Mouse (Mus musculus) forebrain, embryonic 15.5 days (tissue): Measurements from ENCODE around the gene Auts2. TPM values are rescaled to one million over a fixed set of nuclear protein-coding genes. Genes with fewer than 3 reads are reported as not detected.
A peak's percentile ranks its signal among the peaks of the same experiment; 100 is the strongest.

Experiments used
- ATAC-seq: fragments of 200-750 bp; cut with Nextera tagmentation; replicated peaks from 2 replicates; pipeline ENCODE4 v1.8.0; 2017; ENCODE audit warnings: mild to moderate bottlenecking, moderate TSS enrichment, moderate library complexity
- H3K27ac ChIP-seq: fragments of 300-500 bp; sonication (generic); replicated peaks from 2 replicates; pipeline ENCODE4 v1.5.1; 2015; ENCODE audit warnings: mild to moderate bottlenecking, inconsistent platforms
- H3K27me3 ChIP-seq: fragments of 300-500 bp; sonication (generic); 2 replicates; pipeline ENCODE4 v1.6.1; 2015; ENCODE audit warnings: inconsistent platforms
- H3K36me3 ChIP-seq: fragments of 300-500 bp; sonication (generic); 2 replicates; pipeline ENCODE4 v1.6.1; 2015; ENCODE audit warnings: mild to moderate bottlenecking, inconsistent platforms
- H3K4me1 ChIP-seq: fragments of 300-500 bp; sonication (generic); 2 replicates; pipeline ENCODE4 v1.6.1; 2015; ENCODE audit warnings: inconsistent platforms
- H3K4me2 ChIP-seq: fragments of 300-500 bp; sonication (generic); replicated peaks from 2 replicates; pipeline ENCODE4 v1.6.1; 2015; ENCODE audit warnings: mild to moderate bottlenecking, inconsistent platforms
- H3K4me3 ChIP-seq: fragments of 300-500 bp; sonication (generic); 2 replicates; pipeline ENCODE4 v1.5.1; 2015; ENCODE audit warnings: mild to moderate bottlenecking, inconsistent platforms
- H3K9ac ChIP-seq: fragments of 300-500 bp; sonication (generic); replicated peaks from 2 replicates; pipeline ENCODE4 v1.6.1; 2015; ENCODE audit warnings: mild to moderate bottlenecking, inconsistent platforms
- H3K9me3 ChIP-seq: fragments of 300-500 bp; sonication (generic); 2 replicates; pipeline ENCODE4 v1.6.1; 2016; ENCODE audit warnings: inconsistent platforms
- WGBS: fragments of 180-500 bp; shearing (Covaris S2); methylation state at CpG from one replicate; pipeline ENCODE4 v1.1.7; 2015; ENCODE audit warnings: mixed read lengths; 5-methylcytosine and 5-hydroxymethylcytosine counted together
- polyA plus RNA-seq: library from polyadenylated mRNA; unstranded; fragments of >200 nt; fragmentation: Nextera tagmentation; extraction: Ambion mirVana; gene quantifications from 2 replicates; pipeline ENCODE4 v1.2.1, GENCODE M21; 2015

The Auts2 gene
- polyA plus RNA-seq, 1 experiment from 2014 or later: 94.3 TPM

DNA sequence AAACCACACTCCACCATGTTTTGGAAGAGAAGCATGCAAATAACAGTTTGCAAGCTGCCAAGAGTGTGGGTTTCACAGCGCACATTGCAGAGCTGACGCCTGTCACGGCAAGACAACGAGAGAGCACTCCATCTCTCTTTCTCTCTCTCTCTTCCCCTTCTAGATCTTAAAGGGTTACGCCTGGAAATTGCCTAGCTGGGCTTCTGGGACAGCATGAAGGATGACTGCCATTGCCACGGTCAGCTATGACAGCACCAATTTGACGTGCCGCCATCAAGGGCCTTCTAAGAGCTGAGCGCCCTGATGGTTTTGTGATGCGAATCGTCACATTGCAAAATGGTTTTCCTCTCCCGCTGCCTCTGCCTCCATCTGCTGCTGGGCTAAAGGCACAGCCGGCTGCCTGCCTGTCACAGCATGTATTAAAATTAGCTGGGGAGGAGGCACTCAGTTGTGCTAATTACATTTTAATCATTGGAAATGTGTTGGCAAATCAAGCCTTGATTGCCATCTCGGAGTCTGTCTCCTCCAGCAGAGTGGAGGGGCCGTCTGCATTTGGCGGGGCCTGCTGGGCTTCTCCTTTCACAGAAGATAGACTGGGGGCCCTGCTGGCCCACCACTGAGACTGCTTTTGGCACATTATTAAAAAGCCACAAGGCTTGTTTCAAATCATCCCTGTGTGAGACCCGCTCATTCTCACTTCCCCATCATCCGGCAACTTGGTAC is 748.6 kb downstream of the Auts2 start:
- peak overlapping the region; percentile 93 for H3K27ac ChIP-seq
- ATAC-seq: peak; percentile 94
- no peaks in the 10 kb centered on the region for H3K27me3 ChIP-seq
- peak overlapping the region; percentile 33 for H3K4me2 ChIP-seq
- 9% methylated on average over 18 of the region's 18 CpGs for WGBS
- H3K9ac ChIP-seq: no peak overlapping the region
- H3K4me1 ChIP-seq: peaks cover 71% of the 10 kb centered on the region
- H3K36me3 ChIP-seq: no peaks in the 10 kb centered on the region
- no peaks in the 10 kb centered on the region for H3K9me3 ChIP-seq
- H3K4me3 ChIP-seq: peak overlapping the region; percentile 13; the same call in 1 of the 2 replicates

DNA sequence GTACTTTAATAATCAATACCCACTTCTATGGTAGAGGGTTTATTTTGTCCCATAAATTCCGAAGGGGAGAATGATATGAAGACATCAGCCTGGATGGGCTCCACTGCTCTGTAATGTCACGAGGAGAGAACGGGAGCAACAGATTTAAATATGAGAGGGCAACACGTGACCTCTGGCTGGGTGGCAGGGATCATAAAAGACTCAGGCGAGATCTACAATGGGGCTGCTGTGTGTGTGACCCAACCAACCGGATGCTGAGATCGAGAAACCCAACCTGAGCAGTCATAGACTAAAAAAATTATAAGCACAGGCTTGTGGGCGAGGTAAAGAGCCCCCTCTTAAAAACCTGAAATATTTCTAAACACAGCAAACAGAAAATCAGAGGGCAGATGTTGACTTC is 753.5 kb downstream of the Auts2 start:
- no peak for ATAC-seq
- Histone ChIP-seq H3K9me3 (no peaks in the 10 kb centered on the region), H3K27me3 (no peaks in the 10 kb centered on the region), H3K27ac (no peak overlapping the region), H3K4me1 (peaks cover 51% of the 10 kb centered on the region), H3K9ac (no peak overlapping the region), H3K4me2 (no peak overlapping the region), H3K36me3 (no peaks in the 10 kb centered on the region), H3K4me3 (no peak overlapping the region)
- WGBS: 75% methylated on average over 8 of the region's 8 CpGs

DNA sequence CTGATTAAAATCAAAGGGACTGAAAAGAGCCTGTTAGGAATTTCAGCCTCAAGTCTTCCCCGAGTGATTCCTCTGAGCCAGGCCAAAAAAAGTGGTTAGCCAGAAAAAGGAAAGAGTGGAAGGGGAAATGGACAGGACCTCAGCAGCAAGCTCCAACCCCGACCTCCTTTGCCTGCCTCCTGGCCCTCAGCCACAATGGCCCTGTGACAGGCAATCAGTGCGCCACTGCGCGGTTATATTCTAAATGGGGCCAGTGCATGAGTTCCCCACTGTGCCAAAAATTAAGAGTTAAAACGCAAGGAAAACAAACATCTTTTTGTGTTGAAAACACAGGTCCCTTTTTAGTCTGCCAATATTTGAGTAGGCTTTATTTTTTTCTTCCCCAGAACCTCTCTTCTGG is 755.1 kb downstream of the Auts2 start:
- 5% methylated on average over 6 of the region's 6 CpGs for WGBS
- ATAC-seq: peak; percentile 70
- no peak overlapping the region for H3K9ac ChIP-seq
- H3K27ac ChIP-seq: peak overlapping the region; percentile 65
- H3K36me3 ChIP-seq: no peaks in the 10 kb centered on the region
- peaks cover 46% of the 10 kb centered on the region for H3K4me1 ChIP-seq
- no peak overlapping the region for H3K4me3 ChIP-seq
- H3K4me2 ChIP-seq: no peak overlapping the region
- no peaks in the 10 kb centered on the region for H3K27me3 ChIP-seq
- no peaks in the 10 kb centered on the region for H3K9me3 ChIP-seq

DNA sequence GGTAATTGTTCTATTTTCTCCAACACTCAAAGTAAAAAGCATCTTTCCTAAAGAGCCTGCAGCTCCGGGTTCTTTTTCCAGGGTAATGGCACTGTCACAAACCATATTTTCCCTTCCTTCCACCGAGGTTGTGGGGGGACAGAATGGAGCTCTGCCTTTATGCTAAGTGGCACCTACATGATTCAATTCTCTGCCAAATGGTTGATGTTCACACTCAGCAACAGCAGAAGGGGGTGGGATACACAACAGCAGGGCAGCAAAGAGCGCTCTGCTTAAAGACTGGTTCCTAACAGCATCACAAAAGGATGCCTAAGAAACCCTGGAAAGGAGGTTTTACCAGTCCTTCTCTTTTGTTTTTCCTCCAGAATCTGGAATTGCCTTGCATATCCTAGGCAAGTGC is 759.9 kb downstream of the Auts2 start:
- no peaks in the 10 kb centered on the region for H3K9me3 ChIP-seq
- no peak for ATAC-seq
- no peak overlapping the region for H3K9ac ChIP-seq
- H3K27ac ChIP-seq: peak overlapping the region; percentile 64
- H3K4me1 ChIP-seq: peaks cover 60% of the 10 kb centered on the region
- no peak overlapping the region for H3K4me3 ChIP-seq
- no peaks in the 10 kb centered on the region for H3K36me3 ChIP-seq
- WGBS: 16% methylated on average over 3 of the region's 3 CpGs
- no peaks in the 10 kb centered on the region for H3K27me3 ChIP-seq
- H3K4me2 ChIP-seq: no peak overlapping the region

DNA sequence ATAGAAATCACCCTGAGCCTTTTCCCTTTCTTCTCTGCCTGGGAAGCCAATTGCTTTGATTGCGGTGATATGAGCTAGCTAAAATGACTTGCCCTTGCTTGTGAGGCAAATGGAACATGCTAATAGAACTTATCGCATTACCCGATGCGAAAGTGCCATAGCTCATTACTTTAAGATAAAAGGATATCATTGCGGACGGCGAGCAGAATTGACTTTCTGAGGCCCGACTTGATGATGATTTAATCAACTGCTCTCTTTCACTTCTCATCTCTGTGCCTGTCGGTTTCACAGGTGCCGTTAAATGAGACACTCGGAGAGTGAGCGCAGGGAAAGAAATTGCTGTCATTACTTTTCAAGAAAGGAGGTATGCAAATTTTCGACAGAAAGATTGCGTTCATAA is 762.1 kb downstream of the Auts2 start:
- peak overlapping the region; percentile 52 for H3K27ac ChIP-seq
- H3K4me1 ChIP-seq: peaks cover 52% of the 10 kb centered on the region

DNA sequence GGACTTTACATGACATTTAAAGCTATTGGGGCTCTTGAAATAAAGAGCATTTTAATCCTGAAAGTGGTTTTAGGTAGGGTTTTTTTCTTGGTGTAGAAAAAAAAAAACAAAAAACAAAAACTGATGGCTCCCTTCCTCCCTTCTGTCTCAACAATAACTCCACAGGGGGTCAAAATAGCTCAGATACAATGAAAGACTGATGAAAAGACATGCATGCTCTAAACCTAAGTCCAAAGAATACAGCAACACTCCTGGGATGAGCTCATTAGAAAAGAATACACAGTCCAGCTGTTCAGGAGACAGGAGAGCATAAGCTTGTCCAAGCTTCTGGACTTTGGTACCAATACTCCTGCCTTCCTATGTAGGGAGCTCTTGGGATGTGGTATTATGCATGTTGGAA is 764.0 kb downstream of the Auts2 start:
- Histone ChIP-seq H3K36me3 (no peaks in the 10 kb centered on the region), H3K4me1 (peaks cover 71% of the 10 kb centered on the region), H3K27ac (no peak overlapping the region)

More for the DNA sequence above, 762.1 kb downstream of the Auts2 start:
- Histone ChIP-seq H3K27me3 (no peaks in the 10 kb centered on the region), H3K9ac (no peak overlapping the region), H3K36me3 (no peaks in the 10 kb centered on the region), H3K4me2 (no peak overlapping the region), H3K4me3 (no peak overlapping the region), H3K9me3 (no peaks in the 10 kb centered on the region)
- ATAC-seq: 0 out of 2 replicates have a peak, but pooled peaks have one; percentile 4
- WGBS: 50% methylated on average over 14 of the region's 14 CpGs

GRCm38 (mm10) chr5:131775672-131776071 is 767.5 kb downstream of the Auts2 start:
- ATAC-seq: no peak; the same call in 1 of the 2 replicates
- Histone ChIP-seq H3K4me2 (no peak overlapping the region), H3K9ac (no peak overlapping the region)

More for the DNA sequence above, 764.0 kb downstream of the Auts2 start:
- Histone ChIP-seq H3K4me2 (no peak overlapping the region), H3K9ac (no peak overlapping the region), H3K9me3 (no peaks in the 10 kb centered on the region), H3K4me3 (no peak overlapping the region), H3K27me3 (no peaks in the 10 kb centered on the region)
- ATAC-seq: no peak

GRCm38 (mm10) chr5:131775222-131775621 is 767.9 kb downstream of the Auts2 start:
- Histone ChIP-seq H3K9ac (no peak overlapping the region), H3K27ac (peak overlapping the region; percentile 64)
- 11% methylated on average over 12 of the region's 12 CpGs for WGBS

More at GRCm38 (mm10) chr5:131775672-131776071, 767.5 kb downstream of the Auts2 start:
- Histone ChIP-seq H3K27ac (peak overlapping the region; percentile 64), H3K9me3 (no peaks in the 10 kb centered on the region), H3K36me3 (no peaks in the 10 kb centered on the region), H3K4me3 (no peak overlapping the region), H3K4me1 (peaks cover 41% of the 10 kb centered on the region), H3K27me3 (no peaks in the 10 kb centered on the region)
- WGBS: 37% methylated on average over 5 of the region's 5 CpGs

GRCm38 (mm10) chr5:131774792-131775191 is 768.4 kb downstream of the Auts2 start:
- Histone ChIP-seq H3K36me3 (no peaks in the 10 kb centered on the region), H3K27ac (peak overlapping the region; percentile 64), H3K4me1 (peaks cover 41% of the 10 kb centered on the region), H3K4me2 (0 out of 2 replicates have a peak overlapping the region, but pooled peaks have one; percentile 9), H3K27me3 (no peaks in the 10 kb centered on the region), H3K9ac (no peak overlapping the region), H3K4me3 (no peak overlapping the region), H3K9me3 (no peaks in the 10 kb centered on the region)
- ATAC-seq: peak; percentile 64
- WGBS: 50% methylated on average over 6 of the region's 6 CpGs

More at GRCm38 (mm10) chr5:131775222-131775621, 767.9 kb downstream of the Auts2 start:
- H3K4me1 ChIP-seq: peaks cover 38% of the 10 kb centered on the region
- H3K4me3 ChIP-seq: no peak overlapping the region
- H3K9me3 ChIP-seq: no peaks in the 10 kb centered on the region
- H3K4me2 ChIP-seq: 0 out of 2 replicates have a peak overlapping the region, but pooled peaks have one; percentile 9
- H3K27me3 ChIP-seq: no peaks in the 10 kb centered on the region
- H3K36me3 ChIP-seq: no peaks in the 10 kb centered on the region
- ATAC-seq: peak; percentile 93

GRCm38 (mm10) chr5:131772616-131773015 is 770.5 kb downstream of the Auts2 start:
- Histone ChIP-seq H3K27ac (no peak overlapping the region), H3K9ac (no peak overlapping the region), H3K4me3 (no peak overlapping the region), H3K9me3 (no peaks in the 10 kb centered on the region), H3K4me1 (peaks cover 52% of the 10 kb centered on the region), H3K27me3 (no peaks in the 10 kb centered on the region), H3K4me2 (no peak overlapping the region), H3K36me3 (no peaks in the 10 kb centered on the region)
- 63% methylated on average over 1 of the region's 1 CpGs for WGBS
- no peak for ATAC-seq

GRCm38 (mm10) chr5:131769273-131769672 is 773.9 kb downstream of the Auts2 start:
- H3K27me3 ChIP-seq: no peaks in the 10 kb centered on the region
- H3K4me3 ChIP-seq: no peak overlapping the region
- ATAC-seq: peak; percentile 21; the same call in 1 of the 2 replicates
- no peaks in the 10 kb centered on the region for H3K9me3 ChIP-seq
- no peak overlapping the region for H3K27ac ChIP-seq
- peaks cover 37% of the 10 kb centered on the region for H3K4me1 ChIP-seq
- WGBS: 58% methylated on average over 11 of the region's 11 CpGs
- H3K4me2 ChIP-seq: no peak overlapping the region
- no peak overlapping the region for H3K9ac ChIP-seq
- H3K36me3 ChIP-seq: no peaks in the 10 kb centered on the region

GRCm38 (mm10) chr5:131767699-131768264 is 775.4 kb downstream of the Auts2 start:
- no peak for ATAC-seq
- Histone ChIP-seq H3K36me3 (no peaks in the 10 kb centered on the region), H3K9me3 (no peaks in the 10 kb centered on the region), H3K4me1 (peaks cover 36% of the 10 kb centered on the region), H3K27me3 (no peaks in the 10 kb centered on the region), H3K27ac (peak overlapping the region; percentile 65), H3K9ac (no peak overlapping the region), H3K4me3 (no peak overlapping the region), H3K4me2 (no peak overlapping the region)
- 53% methylated on average over 12 of the region's 12 CpGs for WGBS
